Mouse (Mus musculus): ENCODE data around the gene Eif3c. TPM values are rescaled to one million over a fixed set of nuclear protein-coding genes. Genes with fewer than 3 reads are reported as not detected.
A peak's percentile ranks its signal among the peaks of the same experiment; 100 is the strongest.

Gene Eif3c
- polyA plus RNA-seq, 1 experiment from 2014 or later, result 207 TPM

DNA sequence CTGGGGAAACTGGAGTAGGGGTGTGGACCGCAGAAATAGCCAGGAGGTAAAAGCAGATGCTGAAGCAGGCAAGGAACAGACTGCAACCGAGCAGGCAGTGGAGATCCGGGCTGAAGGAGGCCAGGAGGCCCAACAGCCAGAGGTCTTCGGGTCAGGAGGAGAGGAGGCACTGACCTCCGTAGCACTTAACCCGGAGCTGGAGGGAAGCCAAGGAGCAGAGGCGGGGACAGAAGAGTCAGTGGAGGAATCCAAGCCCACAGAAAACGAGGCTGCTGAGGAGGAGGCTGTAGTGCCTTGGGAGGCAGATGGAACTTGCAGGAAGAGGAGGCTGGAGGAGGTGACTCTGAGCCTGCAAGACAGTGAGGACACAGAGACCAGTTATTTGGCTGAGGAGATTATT, 20.6 kb upstream of the Eif3c start:
- peaks cover 24% of the 10 kb centered on the region for H3K27me3 ChIP-seq

DNA sequence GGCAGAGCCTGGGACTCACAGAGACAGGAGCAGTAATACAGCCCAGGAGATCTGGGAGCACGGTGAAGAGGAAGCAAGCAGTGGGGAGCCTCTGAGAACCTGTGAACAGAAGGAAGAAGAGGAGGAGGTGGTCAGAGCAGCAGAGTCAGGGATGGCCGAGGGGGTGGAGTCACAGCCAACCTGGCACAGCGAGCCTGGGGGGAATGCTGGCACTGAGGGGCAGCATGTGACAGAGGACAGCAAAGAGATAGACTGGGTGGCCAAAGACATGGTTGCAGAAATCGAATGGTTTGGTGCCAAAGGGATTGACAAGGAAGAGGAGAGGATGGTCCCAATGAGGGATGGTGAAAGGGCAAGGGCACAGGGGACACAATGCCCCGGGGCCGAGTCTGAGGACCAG, 19.5 kb upstream of the Eif3c start, which contains the start of gene Cln3:
Cln3 (minus strand) TSS at position 101 of the 400 bp plus-strand sequence.
- Histone ChIP-seq H3K36me3 (0 out of 2 replicates have a peak, but pooled peaks cover under 1% of the 10 kb centered on the region), H3K4me3 (replicated peaks) (no peak within 1 kb of the TSS), H3K4me2 (replicated peaks) (no peak within 1 kb of the TSS), H3K27me3 (peaks cover 24% of the 10 kb centered on the region), H3K9me3 (no peaks in the 10 kb centered on the region), H3K27ac (no peak within 1 kb of the TSS), H3K4me1 (replicated peaks) (peaks cover 20% of the 10 kb centered on the region), H3K9ac (replicated peaks) (no peak within 1 kb of the TSS)
- no peak for ATAC-seq
- WGBS, result 81% methylated on average over 6 of the region's 6 CpGs

More for the DNA sequence above, 20.6 kb upstream of the Eif3c start:
- no peaks in the 10 kb centered on the region for H3K36me3 ChIP-seq
- H3K9me3 ChIP-seq, result no peaks in the 10 kb centered on the region
- peaks cover 14% of the 10 kb centered on the region for H3K4me1 ChIP-seq (replicated peaks)
- no peak for ATAC-seq
- no peak overlapping the region for H3K4me3 ChIP-seq (replicated peaks)
- no peak overlapping the region for H3K4me2 ChIP-seq (replicated peaks)
- 67% methylated on average over 8 of the region's 8 CpGs for WGBS
- no peak overlapping the region for H3K9ac ChIP-seq (replicated peaks)
- no peak overlapping the region for H3K27ac ChIP-seq

DNA sequence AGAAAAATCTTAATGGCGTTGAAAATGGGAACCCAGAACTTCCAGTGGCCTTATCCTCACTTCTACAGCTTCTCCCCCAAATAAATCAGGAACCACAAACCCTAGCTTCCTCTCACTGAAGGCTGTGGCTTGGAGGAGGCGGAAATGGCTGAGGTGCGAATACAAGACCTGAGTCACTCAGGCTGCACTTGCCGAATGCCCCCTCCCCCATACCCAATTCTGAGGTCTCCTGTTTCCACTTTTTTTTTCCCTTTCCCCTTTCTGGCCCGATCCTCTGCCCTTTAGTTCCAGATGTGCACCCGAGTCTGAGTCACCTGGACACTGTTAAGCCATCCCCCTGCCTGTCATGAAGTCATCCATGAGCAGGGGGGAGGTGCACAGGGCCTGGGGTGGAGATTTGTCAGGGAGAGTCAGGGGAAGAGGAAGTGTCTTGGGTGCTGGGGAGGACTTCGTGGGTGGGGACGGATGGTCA, 18.3 kb upstream of the Eif3c start, which contains the start of gene Apobr:
Apobr (plus strand) TSS at position 437 of the 472 bp plus-strand sequence.
- no peak for ATAC-seq
- whole genome bisulfite sequencing, result 83% methylated on average over 8 of the region's 8 CpGs
- Histone ChIP-seq H3K27ac (no peak within 1 kb of the TSS), H3K9me3 (no peaks in the 10 kb centered on the region), H3K4me2 (replicated peaks) (peak within 1 kb of the TSS; percentile 88), H3K4me1 (replicated peaks) (peaks cover 20% of the 10 kb centered on the region), H3K27me3 (peaks cover 24% of the 10 kb centered on the region), H3K9ac (replicated peaks) (no peak within 1 kb of the TSS), H3K36me3 (peaks cover 3% of the 10 kb centered on the region; the same call in 1 of the 2 replicates), H3K4me3 (replicated peaks) (peak within 1 kb of the TSS; percentile 58)

DNA sequence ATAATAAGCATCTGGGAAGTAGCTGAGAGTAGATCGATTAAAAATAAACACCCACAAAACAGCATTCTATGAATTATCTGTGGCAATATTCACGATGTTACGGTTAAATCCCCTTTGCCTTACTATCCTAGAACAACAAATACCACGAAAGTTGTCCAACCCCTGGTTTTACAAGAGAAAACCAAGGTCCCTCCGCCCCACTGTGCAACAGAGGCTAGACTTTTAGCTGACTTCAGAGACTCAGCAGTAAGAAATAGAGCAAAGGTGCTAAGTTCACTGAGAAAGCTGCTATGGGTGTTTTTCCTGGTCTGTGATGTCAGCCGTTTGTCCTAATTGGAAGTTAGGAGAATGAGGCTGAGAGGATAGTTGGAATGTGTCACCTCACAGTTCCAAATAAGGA, 17.6 kb upstream of the Eif3c start:
- Histone ChIP-seq H3K4me2 (replicated peaks) (peak overlapping the region; percentile 88), H3K36me3 (peaks cover 5% of the 10 kb centered on the region), H3K9ac (replicated peaks) (no peak overlapping the region; the same call in 1 of the 2 replicates), H3K4me3 (replicated peaks) (peak overlapping the region; percentile 58), H3K27ac (peak overlapping the region; percentile 88), H3K9me3 (no peaks in the 10 kb centered on the region), H3K27me3 (peaks cover 24% of the 10 kb centered on the region), H3K4me1 (replicated peaks) (peaks cover 20% of the 10 kb centered on the region)
- WGBS, result 60% methylated on average over 6 of the region's 6 CpGs
- ATAC-seq, result no peak

DNA sequence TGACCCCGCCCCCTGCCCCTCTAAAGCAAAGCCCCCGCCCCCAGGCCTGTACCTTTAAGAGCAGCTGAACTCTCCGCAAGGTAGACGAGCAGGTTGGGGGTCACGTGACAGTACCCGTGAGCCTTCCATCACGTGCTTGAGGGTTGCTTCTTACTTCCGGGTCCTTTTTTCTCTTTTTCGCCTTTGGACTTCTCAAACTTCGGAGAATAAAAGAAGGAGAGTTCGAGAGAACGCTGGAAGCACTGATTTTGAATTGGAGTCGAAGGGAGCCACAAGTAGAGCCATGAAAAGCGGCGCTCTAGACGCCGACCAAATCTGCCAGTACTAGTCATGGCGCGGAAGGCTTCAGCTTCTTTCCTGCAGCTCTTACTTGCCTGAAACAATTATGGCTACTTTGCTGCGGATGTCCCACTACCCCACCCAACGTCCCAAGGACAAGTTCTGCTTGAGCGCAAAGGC, 17.1 kb upstream of the Eif3c start:
- Histone ChIP-seq H3K4me2 (replicated peaks) (peak overlapping the region; percentile 88), H3K27me3 (peaks cover 24% of the 10 kb centered on the region), H3K36me3 (peaks cover 9% of the 10 kb centered on the region), H3K9me3 (no peaks in the 10 kb centered on the region), H3K9ac (replicated peaks) (peak overlapping the region; percentile 66), H3K4me1 (replicated peaks) (peaks cover 20% of the 10 kb centered on the region), H3K4me3 (replicated peaks) (peak overlapping the region; percentile 58), H3K27ac (peak overlapping the region; percentile 88)
- ATAC-seq, result peak; percentile 86
- WGBS, result under 1% methylated on average over 22 of the region's 22 CpGs

DNA sequence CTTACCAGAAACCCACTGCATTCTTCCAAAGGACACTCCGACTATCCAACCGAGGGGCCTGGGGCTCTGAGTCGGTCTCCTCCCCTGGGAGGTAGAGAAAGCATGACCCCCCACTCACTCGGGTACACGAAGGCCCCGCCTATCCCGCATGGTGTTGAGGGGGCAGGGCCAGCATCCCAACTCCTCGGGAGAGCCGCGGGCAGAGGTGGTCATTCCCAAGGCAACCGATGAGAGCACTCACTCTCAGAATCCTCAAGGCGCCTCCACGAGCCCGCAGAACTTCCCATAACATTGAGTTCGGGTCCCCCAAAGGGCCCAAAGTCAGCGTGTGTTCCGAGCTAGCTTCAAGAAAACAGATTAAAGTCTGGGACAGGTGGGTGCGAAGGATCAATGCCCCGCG, 16.5 kb upstream of the Eif3c start:
- ATAC-seq, result peak; percentile 76
- 2% methylated on average over 20 of the region's 20 CpGs for WGBS
- Histone ChIP-seq H3K4me3 (replicated peaks) (peak overlapping the region; percentile 58), H3K9me3 (no peaks in the 10 kb centered on the region), H3K4me1 (replicated peaks) (peaks cover 16% of the 10 kb centered on the region), H3K27me3 (peaks cover 24% of the 10 kb centered on the region), H3K9ac (replicated peaks) (peak overlapping the region; percentile 66), H3K27ac (no peak overlapping the region), H3K4me2 (replicated peaks) (peak overlapping the region; percentile 88), H3K36me3 (peaks cover 14% of the 10 kb centered on the region)

DNA sequence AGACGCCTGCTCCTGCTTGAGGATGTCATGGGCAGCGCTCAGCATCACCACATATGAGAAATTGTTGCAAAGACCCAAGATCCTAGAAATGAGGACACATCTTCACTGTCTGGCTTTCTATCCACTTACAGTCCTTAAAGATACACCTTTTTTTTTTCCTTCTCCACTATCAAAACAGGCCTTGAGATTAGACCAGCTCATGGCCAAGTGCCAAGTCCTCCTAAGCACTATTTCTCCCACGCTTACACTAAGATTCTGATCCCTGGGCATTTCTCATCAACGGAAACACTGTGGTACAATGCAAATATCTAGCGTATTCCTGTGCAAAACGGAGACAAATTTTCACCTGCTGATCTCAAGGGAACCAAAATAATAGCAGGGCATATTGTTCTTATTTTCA, 15.4 kb upstream of the Eif3c start:
- Histone ChIP-seq H3K4me1 (replicated peaks) (peaks cover 14% of the 10 kb centered on the region), H3K4me2 (replicated peaks) (no peak overlapping the region; the same call in 1 of the 2 replicates), H3K27me3 (peaks cover 24% of the 10 kb centered on the region), H3K9me3 (no peaks in the 10 kb centered on the region), H3K4me3 (replicated peaks) (no peak overlapping the region; the same call in 1 of the 2 replicates), H3K36me3 (peaks cover 19% of the 10 kb centered on the region), H3K9ac (replicated peaks) (no peak overlapping the region; the same call in 1 of the 2 replicates), H3K27ac (no peak overlapping the region)
- 92% methylated on average over 6 of the region's 6 CpGs for WGBS
- ATAC-seq, result no peak

DNA sequence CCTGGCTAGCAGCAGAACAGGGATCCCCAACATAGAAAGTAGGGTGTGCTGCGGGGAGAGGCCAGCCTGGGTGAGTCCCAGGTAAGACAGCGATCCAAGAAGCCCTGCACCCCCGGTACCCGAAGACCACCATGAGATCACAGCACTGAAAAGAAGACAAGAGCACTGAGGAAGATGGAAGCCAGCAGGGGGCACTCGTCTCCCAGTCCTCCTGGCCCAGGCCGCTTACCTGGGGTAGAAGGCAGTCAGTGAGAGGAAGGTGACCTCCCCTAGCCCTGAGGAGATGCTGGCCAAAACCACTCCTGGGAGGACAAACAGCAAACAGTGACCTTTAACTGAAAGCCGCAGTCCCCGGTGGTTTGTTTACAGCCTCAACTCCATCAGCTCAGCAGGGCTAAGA, 13.0 kb upstream of the Eif3c start:
- Histone ChIP-seq H3K36me3 (peaks cover 30% of the 10 kb centered on the region), H3K4me3 (replicated peaks) (no peak overlapping the region), H3K9ac (replicated peaks) (no peak overlapping the region), H3K4me2 (replicated peaks) (no peak overlapping the region), H3K27ac (no peak overlapping the region), H3K9me3 (no peaks in the 10 kb centered on the region), H3K27me3 (0 out of 2 replicates have a peak, but pooled peaks cover under 1% of the 10 kb centered on the region), H3K4me1 (replicated peaks) (peaks cover 14% of the 10 kb centered on the region)
- ATAC-seq, result no peak
- WGBS, result 56% methylated on average over 8 of the region's 8 CpGs

DNA sequence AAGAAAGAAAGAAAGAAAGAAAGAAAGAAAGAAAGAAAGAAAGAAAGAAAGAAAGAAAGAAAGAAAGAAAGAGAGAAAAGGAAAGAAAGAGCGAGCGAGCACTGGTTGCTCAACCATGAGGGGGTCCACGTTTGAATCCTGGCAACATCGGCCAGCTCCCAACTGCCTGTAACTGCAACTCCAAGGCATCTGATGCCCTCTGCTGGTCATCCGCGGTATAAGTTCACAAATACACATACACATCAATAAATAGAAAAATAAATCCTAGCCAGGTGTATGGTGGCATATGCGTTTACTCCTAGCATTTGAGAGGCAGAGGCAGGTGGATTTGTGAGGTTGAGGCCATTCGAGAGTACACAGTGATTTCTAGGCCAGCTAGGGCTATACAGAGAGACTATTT, 10.7 kb upstream of the Eif3c start:
- Histone ChIP-seq H3K9ac (replicated peaks) (no peak overlapping the region), H3K9me3 (no peaks in the 10 kb centered on the region), H3K27ac (no peak overlapping the region), H3K4me2 (replicated peaks) (no peak overlapping the region), H3K27me3 (no peaks in the 10 kb centered on the region), H3K36me3 (peaks cover 48% of the 10 kb centered on the region), H3K4me3 (replicated peaks) (no peak overlapping the region), H3K4me1 (replicated peaks) (peaks cover 7% of the 10 kb centered on the region)
- WGBS, result 50% methylated on average over 8 of the region's 8 CpGs
- no peak for ATAC-seq

DNA sequence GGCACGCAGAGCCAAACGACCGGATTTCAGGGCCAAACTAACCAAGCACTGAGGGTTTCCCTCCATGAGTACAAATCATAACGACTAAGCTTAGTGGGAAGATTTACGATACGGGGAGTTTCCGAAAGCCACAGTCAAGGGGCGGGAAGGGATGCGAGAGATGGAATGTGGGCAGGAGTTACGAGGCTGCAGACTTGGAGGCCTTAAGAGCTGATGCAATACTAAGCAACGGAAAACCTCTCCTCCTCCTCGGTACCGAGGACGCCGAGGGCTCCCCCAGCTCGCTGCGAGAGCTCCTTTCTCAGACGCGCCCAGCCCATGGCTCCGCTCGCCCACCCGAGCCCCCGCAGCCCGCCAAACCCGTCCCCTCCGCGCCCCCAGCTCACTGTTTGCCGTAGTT, 518 bp downstream of the Eif3c start:
- peaks cover 41% of the 10 kb centered on the region for H3K36me3 ChIP-seq
- WGBS, result 2% methylated on average over 24 of the region's 28 CpGs
- peaks cover 14% of the 10 kb centered on the region for H3K4me1 ChIP-seq (replicated peaks)
- H3K4me2 ChIP-seq (replicated peaks), result peak overlapping the region; percentile 90
- H3K9ac ChIP-seq (replicated peaks), result peak overlapping the region; percentile 87
- peak overlapping the region; percentile 75 for H3K27ac ChIP-seq
- H3K27me3 ChIP-seq, result no peaks in the 10 kb centered on the region
- no peak; the same call in 1 of the 2 replicates for ATAC-seq
- no peaks in the 10 kb centered on the region for H3K9me3 ChIP-seq
- H3K4me3 ChIP-seq (replicated peaks), result peak overlapping the region; percentile 98

DNA sequence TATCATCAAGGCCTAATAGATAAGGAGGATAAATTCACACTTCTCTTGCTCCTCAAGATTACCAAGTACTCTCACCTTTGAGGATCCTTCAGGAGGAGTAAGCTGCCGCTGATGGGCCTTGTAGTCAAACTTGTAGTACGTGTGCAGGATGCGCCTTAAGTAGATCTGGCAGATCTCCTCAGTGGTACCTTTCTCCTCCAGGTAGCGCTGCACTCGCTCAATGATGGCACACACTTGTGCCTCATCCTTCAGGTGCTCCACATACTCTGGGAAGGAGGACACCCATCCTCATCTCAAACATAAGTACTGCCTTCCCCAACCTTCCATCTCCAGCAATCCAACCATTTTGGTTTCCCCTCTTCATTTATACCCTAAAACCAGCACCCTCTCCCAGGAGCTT, 9.6 kb downstream of the Eif3c start:
- Histone ChIP-seq H3K4me1 (replicated peaks) (no peaks in the 10 kb centered on the region), H3K27ac (no peak overlapping the region), H3K36me3 (peaks cover 93% of the 10 kb centered on the region), H3K9ac (replicated peaks) (no peak overlapping the region), H3K4me2 (replicated peaks) (no peak overlapping the region), H3K9me3 (no peaks in the 10 kb centered on the region), H3K4me3 (replicated peaks) (no peak overlapping the region), H3K27me3 (no peaks in the 10 kb centered on the region)
- WGBS, result 95% methylated on average over 5 of the region's 5 CpGs
- no peak for ATAC-seq

DNA sequence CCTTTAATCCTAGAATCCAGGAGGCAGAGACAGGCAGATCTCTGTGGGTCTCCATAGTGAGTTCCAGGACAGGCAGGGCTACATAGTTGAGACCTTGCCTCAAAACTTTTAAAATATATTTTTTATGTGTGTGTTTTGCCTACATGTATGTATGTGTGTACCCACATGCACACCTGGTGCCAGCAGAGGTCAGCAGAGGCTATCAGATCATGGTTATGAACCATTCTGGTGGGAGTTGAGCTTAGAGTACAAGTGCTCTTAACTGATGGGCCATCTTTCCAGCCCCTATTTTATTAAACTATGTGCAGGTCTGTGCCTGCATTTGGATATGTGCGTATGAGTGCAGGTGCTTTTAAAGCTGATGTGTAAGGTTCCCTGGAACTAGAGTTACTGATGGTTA, 11.4 kb downstream of the Eif3c start:
- Histone ChIP-seq H3K36me3 (peaks cover 95% of the 10 kb centered on the region), H3K4me1 (replicated peaks) (no peaks in the 10 kb centered on the region), H3K9me3 (no peaks in the 10 kb centered on the region), H3K4me3 (replicated peaks) (no peak overlapping the region), H3K9ac (replicated peaks) (no peak overlapping the region), H3K27ac (no peak overlapping the region), H3K4me2 (replicated peaks) (no peak overlapping the region), H3K27me3 (no peaks in the 10 kb centered on the region)
- WGBS, result 98% methylated on average over 1 of the region's 1 CpGs
- ATAC-seq, result no peak

DNA sequence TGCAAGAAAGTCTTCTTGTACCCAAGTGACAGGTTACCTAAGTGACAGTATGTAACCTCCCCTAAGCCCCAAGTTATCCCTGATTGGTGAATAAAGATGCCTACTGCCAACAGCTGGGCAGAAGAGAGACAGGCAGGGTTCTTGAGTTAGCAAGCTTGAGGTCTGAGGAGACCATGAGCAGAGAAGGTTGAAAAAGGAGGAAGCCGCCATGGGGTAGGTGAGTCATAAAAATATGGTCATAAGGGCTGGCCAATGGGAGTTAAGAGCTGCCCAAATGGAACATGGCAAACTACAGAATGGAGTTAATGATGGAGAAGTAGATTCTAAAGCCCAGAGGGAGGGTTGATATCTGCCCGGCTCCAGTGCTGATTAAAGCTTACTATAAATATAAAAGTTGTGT, 20.6 kb downstream of the Eif3c start:
- ATAC-seq, result no peak
- no peak overlapping the region for H3K27ac ChIP-seq
- no peaks in the 10 kb centered on the region for H3K4me1 ChIP-seq (replicated peaks)
- H3K4me2 ChIP-seq (replicated peaks), result no peak overlapping the region
- no peak overlapping the region for H3K4me3 ChIP-seq (replicated peaks)
- no peaks in the 10 kb centered on the region for H3K9me3 ChIP-seq
- WGBS, result 93% methylated on average over 2 of the region's 2 CpGs
- H3K36me3 ChIP-seq, result peaks cover 63% of the 10 kb centered on the region
- no peak overlapping the region for H3K9ac ChIP-seq (replicated peaks)
- no peaks in the 10 kb centered on the region for H3K27me3 ChIP-seq
